Mouse (Mus musculus) olfactory bulb, adult 2 months (tissue): ENCODE measurements around the gene Polr2e. TPM values are rescaled to one million over a fixed set of nuclear protein-coding genes. Genes with fewer than 3 reads are reported as not detected.
"Not testable (repeated sequence)": the region's sequence is repeated elsewhere in the genome, so short reads cannot be mapped to it uniquely, and the experiment has no call there.

Source experiments
- H3K27ac ChIP-seq: fragments of 200-500 bp; 2 replicates; pipeline ENCODE4 v1.5.1; 2012; ENCODE audit warnings: low read depth, low read length; ENCODE audit not compliant: insufficient read depth
- H3K4me1 ChIP-seq: fragments of 200-500 bp; 2 replicates; pipeline ENCODE4 v1.6.1; 2012; ENCODE audit warnings: low read length; ENCODE audit not compliant: control insufficient read depth, insufficient read depth
- H3K4me3 ChIP-seq: fragments of 200-500 bp; 2 replicates; pipeline ENCODE4 v1.5.1; 2012; ENCODE audit warnings: mild to moderate bottlenecking, low read depth, low read length, moderate library complexity; ENCODE audit not compliant: insufficient read depth
- CTCF ChIP-seq: fragments of 200-500 bp; IDR thresholded peaks from 2 replicates; pipeline ENCODE4 v1.5.1; 2012; ENCODE audit warnings: low read depth, mild to moderate bottlenecking, low read length, moderate library complexity; ENCODE audit not compliant: insufficient read depth
- POLR2A ChIP-seq: fragments of 200-500 bp; IDR thresholded peaks from 2 replicates; pipeline ENCODE4 v1.6.1; 2012; ENCODE audit warnings: mild to moderate bottlenecking, low read depth, low read length, moderate library complexity; ENCODE audit not compliant: insufficient read depth
- WGBS: fragments of 180-500 bp; shearing (Covaris S2); methylation state at CpG from one replicate; pipeline ENCODE4 v1.1.7; 2018; 5-methylcytosine and 5-hydroxymethylcytosine counted together
- polyA plus RNA-seq: library from polyadenylated mRNA; stranded (reverse); fragments of >200 nt; gene quantifications from 2 replicates; pipeline ENCODE4 v1.2.4, GENCODE M21; 2012; ENCODE audit warnings: low replicate concordance; ENCODE audit not compliant: missing spikeins, insufficient read depth, insufficient read length

Gene Polr2e
- polyA plus RNA-seq, 1 experiment: not detected

GRCm38 (mm10) chr10:80052374-80052764 is 12.8 kb upstream of the Polr2e start:
- TF ChIP-seq POLR2A: no peak
- 89% methylated on average over 5 of the region's 5 CpGs for WGBS

GRCm38 (mm10) chr10:80051618-80052373 is 12.2 kb upstream of the Polr2e start:
- 47% methylated on average over 14 of the region's 14 CpGs for WGBS
- TF ChIP-seq CTCF (no peak), POLR2A (no peak)
- Histone ChIP-seq H3K4me1 (peaks cover 34% of the 10 kb centered on the region), H3K27ac (no peak overlapping the region), H3K4me3 (no peak overlapping the region)

More at GRCm38 (mm10) chr10:80052374-80052764, 12.8 kb upstream of the Polr2e start:
- no peak overlapping the region for H3K27ac ChIP-seq
- H3K4me1 ChIP-seq: peaks cover 30% of the 10 kb centered on the region
- H3K4me3 ChIP-seq: no peak overlapping the region

- H3K4me3 ChIP-seq: no peak overlapping the region
- TF ChIP-seq POLR2A: no peak
- no peak for TF ChIP-seq CTCF
- H3K4me1 ChIP-seq: peaks cover 34% of the 10 kb centered on the region
- WGBS: 44% methylated on average over 15 of the region's 15 CpGs
- no peak overlapping the region for H3K27ac ChIP-seq
Observed at GRCm38 (mm10) chr10:80050885-80051617, 11.5 kb upstream of the Polr2e start.

- no peak overlapping the region for H3K27ac ChIP-seq
- no peak overlapping the region for H3K4me3 ChIP-seq
- 56% methylated on average over 6 of the region's 6 CpGs for WGBS
- TF ChIP-seq CTCF (no peak), POLR2A (no peak)
- H3K4me1 ChIP-seq: peaks cover 28% of the 10 kb centered on the region
Observed at GRCm38 (mm10) chr10:80050244-80050643, 10.6 kb upstream of the Polr2e start.

- WGBS: 68% methylated on average over 3 of the region's 3 CpGs
- Histone ChIP-seq H3K27ac (peak overlapping the region; percentile 4; the same call in 1 of the 2 replicates), H3K4me1 (peaks cover 21% of the 10 kb centered on the region), H3K4me3 (no peak overlapping the region)
- TF ChIP-seq CTCF (no peak), POLR2A (no peak)
Observed at GRCm38 (mm10) chr10:80048834-80049233, 9.2 kb upstream of the Polr2e start.

- no peak overlapping the region for H3K4me3 ChIP-seq
- peaks cover 21% of the 10 kb centered on the region for H3K4me1 ChIP-seq
- WGBS: 8% methylated on average over 5 of the region's 5 CpGs
- H3K27ac ChIP-seq: peak overlapping the region; percentile 4; the same call in 1 of the 2 replicates
- TF ChIP-seq CTCF: no peak
- no peak for TF ChIP-seq POLR2A
Observed at GRCm38 (mm10) chr10:80048396-80048795, 8.8 kb upstream of the Polr2e start.

- H3K4me1 ChIP-seq: peaks cover 19% of the 10 kb centered on the region
- H3K4me3 ChIP-seq: no peak within 1 kb of the TSS
- TF ChIP-seq POLR2A (no peak), CTCF (no peak)
- 59% methylated on average over 9 of the region's 9 CpGs for WGBS
- H3K27ac ChIP-seq: no peak within 1 kb of the TSS; the same call in 1 of the 2 replicates
Observed at GRCm38 (mm10) chr10:80047041-80047565, 7.5 kb upstream of the Polr2e start, which contains the start of gene Gpx4. Gpx4 (plus strand) TSS chr10:80047166.

- no peak for TF ChIP-seq CTCF
- TF ChIP-seq POLR2A: no peak
- H3K27ac ChIP-seq: no peak overlapping the region
- WGBS: 83% methylated on average over 5 of the region's 5 CpGs
- peaks cover 19% of the 10 kb centered on the region for H3K4me1 ChIP-seq
- H3K4me3 ChIP-seq: no peak overlapping the region
Observed at GRCm38 (mm10) chr10:80045766-80046165, 6.2 kb upstream of the Polr2e start.

- peaks cover 19% of the 10 kb centered on the region for H3K4me1 ChIP-seq
- H3K27ac ChIP-seq, H3K4me3 ChIP-seq: not testable (repeated sequence)
- 67% methylated on average over 2 of the region's 4 CpGs for WGBS
Observed at GRCm38 (mm10) chr10:80045364-80045763, 5.8 kb upstream of the Polr2e start.
